Mouse (Mus musculus): ENCODE results near the gene 1700020D05Rik.

DNA sequence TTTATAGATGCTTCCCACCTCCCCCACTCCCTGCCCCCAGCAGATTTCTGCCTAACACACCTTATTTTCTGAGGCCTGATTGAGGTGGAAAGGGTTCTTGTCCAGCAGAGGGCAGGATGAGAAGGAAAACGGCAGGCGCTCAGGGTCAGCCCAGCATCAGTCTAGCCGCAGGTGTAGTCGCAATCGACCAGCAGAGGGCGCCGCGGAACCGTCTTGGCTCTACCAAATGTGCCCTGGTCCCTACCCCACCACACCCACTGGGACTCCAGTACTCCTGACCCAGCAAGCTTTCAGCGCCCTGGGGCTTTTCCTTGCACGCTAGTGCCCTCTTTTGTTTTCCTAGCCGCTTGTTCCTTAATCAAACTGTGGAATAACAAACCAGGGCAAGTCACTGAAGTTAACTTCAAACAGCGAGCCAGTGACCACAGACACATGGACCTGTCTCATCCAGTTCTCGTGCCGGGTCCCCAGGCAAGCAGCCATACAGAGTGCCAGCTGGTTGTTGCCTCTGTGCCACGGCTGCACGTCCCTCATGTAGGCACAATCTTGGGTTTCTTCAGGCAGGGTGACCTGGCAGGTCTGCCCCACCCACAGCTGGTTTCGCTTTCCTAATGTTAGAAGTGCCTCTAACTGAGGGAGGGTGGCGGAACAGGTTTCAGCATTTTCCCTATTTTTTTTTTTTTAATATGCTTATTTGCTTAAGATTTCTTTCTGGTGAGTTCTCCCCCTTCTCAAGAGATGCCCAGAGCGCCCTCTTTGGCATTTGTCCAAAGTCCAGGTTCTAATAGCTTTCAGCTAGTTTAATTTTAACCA lies 25.9 kb upstream of the 1700020D05Rik start:
- TF ChIP-seq CTCF (IDR thresholded peaks at IDR 0.05; ENCODE audit: low read depth) (peak; percentile 99), EP300 (IDR thresholded peaks at IDR 0.05; ENCODE audit: low read depth) (no peak)
